Mouse (Mus musculus): ENCODE data around the gene Anks3. TPM values are rescaled to one million over a fixed set of nuclear protein-coding genes. Genes with fewer than 3 reads are reported as not detected.
A peak's percentile ranks its signal among the peaks of the same experiment; 100 is the strongest.

The Anks3 gene
- polyA plus RNA-seq, 1 experiment from 2014 or later, result 63.0 TPM

DNA sequence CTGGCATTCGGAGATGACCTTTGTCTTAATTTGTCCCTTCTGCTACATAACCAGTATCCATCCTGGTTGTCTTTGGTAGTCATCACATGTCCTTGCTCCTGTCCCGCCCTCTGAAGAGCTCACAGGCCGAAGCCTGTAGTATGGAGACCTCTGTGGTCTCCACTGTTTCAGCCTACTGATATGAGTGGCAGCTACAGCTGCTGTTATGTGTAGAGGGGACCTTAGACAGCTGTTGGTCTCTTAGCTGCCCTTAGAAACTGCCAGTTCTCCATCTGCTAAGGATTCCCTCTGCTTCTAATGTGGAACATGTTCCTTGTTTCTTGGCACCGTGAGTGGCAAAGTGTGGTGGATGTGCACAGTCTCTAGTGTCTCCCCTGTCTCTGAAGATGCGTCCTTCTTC lies 40.0 kb downstream of the Anks3 start:
- ATAC-seq (ENCODE audit: insufficient number of reproducible peaks, insufficient read depth, low FRiP score, low TSS enrichment, low read depth), result no peak
- Histone ChIP-seq H3K9me3 (no peaks in the 10 kb centered on the region), H3K27ac (no peak overlapping the region), H3K36me3 (peaks cover 100% of the 10 kb centered on the region), H3K9ac (replicated peaks) (no peak overlapping the region), H3K4me2 (no peak overlapping the region), H3K27me3 (no peaks in the 10 kb centered on the region), H3K4me3 (replicated peaks) (no peak overlapping the region), H3K4me1 (replicated peaks) (no peaks in the 10 kb centered on the region)
- 92% methylated on average over 5 of the region's 5 CpGs for WGBS

GRCm38 (mm10) chr16:4922481-4922880 lies 41.5 kb downstream of the Anks3 start:
- no peak for ATAC-seq (ENCODE audit: insufficient number of reproducible peaks, insufficient read depth, low FRiP score, low TSS enrichment, low read depth)
- Histone ChIP-seq H3K9ac (replicated peaks) (no peak overlapping the region), H3K36me3 (peaks cover 98% of the 10 kb centered on the region), H3K4me1 (replicated peaks) (no peaks in the 10 kb centered on the region), H3K27me3 (no peaks in the 10 kb centered on the region), H3K27ac (no peak overlapping the region), H3K9me3 (no peaks in the 10 kb centered on the region), H3K4me2 (no peak overlapping the region), H3K4me3 (replicated peaks) (no peak overlapping the region)
- WGBS, result 91% methylated on average over 6 of the region's 6 CpGs

DNA sequence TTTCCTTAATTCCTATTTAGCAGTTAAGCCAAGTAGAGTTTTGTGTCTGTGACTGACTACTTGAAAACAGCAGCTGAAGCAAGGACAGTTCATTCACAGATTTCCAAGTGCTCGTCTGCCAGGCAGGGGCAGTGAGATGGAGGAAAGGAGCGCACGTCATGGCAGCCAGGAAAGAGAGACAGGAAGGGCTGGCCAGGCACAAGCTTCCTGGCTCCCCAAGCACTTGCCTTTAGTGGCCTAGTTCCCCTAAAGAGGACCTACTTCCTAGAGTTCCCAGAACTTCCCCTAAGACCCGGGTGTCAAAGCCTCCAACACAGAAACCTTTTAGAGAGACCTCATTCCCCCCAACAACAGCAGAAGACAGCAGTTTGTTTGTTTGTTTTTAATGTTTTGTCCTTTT lies 43.4 kb downstream of the Anks3 start:
- no peaks in the 10 kb centered on the region for H3K4me1 ChIP-seq (replicated peaks)
- H3K36me3 ChIP-seq, result peaks cover 98% of the 10 kb centered on the region
- 81% methylated on average over 4 of the region's 4 CpGs for WGBS
- no peak overlapping the region for H3K9ac ChIP-seq (replicated peaks)
- no peak overlapping the region for H3K4me2 ChIP-seq
- H3K27ac ChIP-seq, result no peak overlapping the region
- ATAC-seq (ENCODE audit: insufficient number of reproducible peaks, insufficient read depth, low FRiP score, low TSS enrichment, low read depth), result no peak
- H3K9me3 ChIP-seq, result no peaks in the 10 kb centered on the region
- no peak overlapping the region for H3K4me3 ChIP-seq (replicated peaks)
- no peaks in the 10 kb centered on the region for H3K27me3 ChIP-seq

DNA sequence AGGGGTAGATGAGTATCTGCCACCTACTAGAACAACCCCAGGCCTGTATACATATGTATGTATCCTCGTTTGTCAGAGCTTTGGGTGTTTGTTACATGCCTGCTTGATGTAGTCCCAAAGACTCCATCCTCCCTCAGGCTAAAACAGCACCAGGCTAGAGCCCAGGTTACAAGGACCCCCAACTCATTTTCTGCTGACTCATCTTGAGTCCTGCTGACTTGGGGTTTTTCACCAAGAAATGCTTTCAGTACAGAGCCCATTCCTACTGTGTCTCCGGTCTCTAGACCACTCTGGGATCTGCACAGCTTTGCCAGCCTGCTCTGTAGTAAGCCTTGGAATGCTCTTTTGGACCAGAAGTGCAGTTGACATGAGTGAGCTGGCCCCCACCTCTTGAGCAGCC lies 47.4 kb downstream of the Anks3 start:
- WGBS, result 88% methylated on average over 2 of the region's 2 CpGs

DNA sequence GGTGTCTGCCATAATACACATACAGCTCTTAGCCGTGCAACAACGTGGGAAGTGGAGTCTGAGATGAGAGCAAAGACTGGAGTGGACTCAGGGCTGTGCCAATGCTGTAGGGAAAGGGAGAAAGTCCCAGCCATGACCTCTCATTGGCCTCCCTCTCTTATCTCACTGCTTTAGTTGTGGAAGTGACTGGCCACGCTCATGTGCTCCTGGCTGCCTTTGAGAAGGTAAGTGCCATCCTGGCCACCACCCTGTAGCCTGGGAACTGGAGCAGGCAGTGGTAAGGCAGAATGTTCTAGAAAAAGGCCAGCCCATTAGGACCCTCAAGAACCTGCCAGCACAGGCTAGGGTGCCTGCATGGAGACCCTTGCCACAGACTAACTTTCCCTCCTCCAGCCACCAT lies 48.1 kb downstream of the Anks3 start:
- H3K4me3 ChIP-seq (replicated peaks), result no peak overlapping the region
- H3K27me3 ChIP-seq, result no peaks in the 10 kb centered on the region
- no peak overlapping the region for H3K9ac ChIP-seq (replicated peaks)
- H3K9me3 ChIP-seq, result no peaks in the 10 kb centered on the region
- H3K36me3 ChIP-seq, result peaks cover 91% of the 10 kb centered on the region
- ATAC-seq (ENCODE audit: insufficient number of reproducible peaks, insufficient read depth, low FRiP score, low TSS enrichment, low read depth), result no peak
- no peaks in the 10 kb centered on the region for H3K4me1 ChIP-seq (replicated peaks)
- no peak overlapping the region for H3K4me2 ChIP-seq
- no peak overlapping the region for H3K27ac ChIP-seq
- WGBS, result 88% methylated on average over 3 of the region's 3 CpGs

More for the DNA sequence above, 47.4 kb downstream of the Anks3 start:
- Histone ChIP-seq H3K4me2 (no peak overlapping the region), H3K4me3 (replicated peaks) (no peak overlapping the region), H3K4me1 (replicated peaks) (no peaks in the 10 kb centered on the region), H3K9ac (replicated peaks) (no peak overlapping the region), H3K36me3 (peaks cover 91% of the 10 kb centered on the region), H3K9me3 (no peaks in the 10 kb centered on the region), H3K27ac (no peak overlapping the region), H3K27me3 (no peaks in the 10 kb centered on the region)
- ATAC-seq (ENCODE audit: insufficient number of reproducible peaks, insufficient read depth, low FRiP score, low TSS enrichment, low read depth), result no peak

DNA sequence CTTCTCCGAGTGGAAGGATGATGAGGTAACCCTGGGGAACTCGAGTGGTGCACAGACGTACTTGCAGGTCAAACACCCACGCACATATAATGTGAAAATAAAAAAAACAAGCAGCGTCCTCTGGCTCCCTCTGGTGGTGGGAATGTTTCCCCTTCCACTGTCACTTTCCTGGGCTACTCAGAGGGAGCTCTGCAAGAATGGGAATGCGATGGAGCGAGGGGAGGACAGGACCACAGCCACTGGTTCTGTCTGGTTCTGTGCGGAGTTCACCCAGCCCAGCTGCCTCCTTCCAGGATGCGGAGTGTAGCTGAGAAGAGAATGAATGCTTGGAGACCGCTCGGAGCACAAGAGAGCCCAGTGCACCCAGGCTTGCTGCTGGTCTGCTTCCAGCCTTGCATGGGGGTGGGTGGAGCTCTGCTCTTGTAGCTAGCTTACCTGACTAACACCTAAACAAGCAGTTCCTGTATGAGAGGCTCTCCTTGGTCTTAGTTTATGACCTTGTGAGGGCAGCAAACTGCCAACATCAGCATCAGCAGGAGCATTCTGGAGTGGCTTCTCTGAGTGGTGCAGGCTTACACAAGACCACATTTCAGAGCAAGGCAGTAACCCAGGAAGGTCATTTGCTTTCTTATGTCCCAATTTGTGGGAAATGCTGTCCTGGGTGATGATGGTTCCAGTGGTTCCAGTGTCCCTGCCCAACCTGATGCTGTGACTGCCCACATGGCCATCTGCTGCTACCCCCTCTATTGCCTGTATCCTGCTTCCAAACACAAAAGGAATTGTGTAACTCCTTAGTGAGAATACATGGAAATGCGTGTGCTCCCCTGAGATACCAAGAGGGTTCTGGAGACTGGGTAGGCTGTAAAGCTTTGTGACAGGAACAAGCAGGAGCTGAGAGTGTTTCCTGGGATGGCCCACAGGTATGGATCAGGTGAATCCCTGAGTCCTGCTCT lies 49.9 kb downstream of the Anks3 start:
- Histone ChIP-seq H3K4me3 (replicated peaks) (no peak overlapping the region), H3K27me3 (no peaks in the 10 kb centered on the region), H3K4me2 (no peak overlapping the region), H3K36me3 (peaks cover 91% of the 10 kb centered on the region), H3K9ac (replicated peaks) (no peak overlapping the region), H3K4me1 (replicated peaks) (no peaks in the 10 kb centered on the region), H3K27ac (no peak overlapping the region), H3K9me3 (no peaks in the 10 kb centered on the region)
- 38% methylated on average over 12 of the region's 12 CpGs for WGBS
- ATAC-seq (ENCODE audit: insufficient number of reproducible peaks, insufficient read depth, low FRiP score, low TSS enrichment, low read depth), result peak; percentile 67

- H3K27ac ChIP-seq, result peak overlapping the region; percentile 54
- H3K4me2 ChIP-seq, result no peak overlapping the region
- H3K4me3 ChIP-seq (replicated peaks), result no peak overlapping the region
- no peaks in the 10 kb centered on the region for H3K4me1 ChIP-seq (replicated peaks)
- no peaks in the 10 kb centered on the region for H3K9me3 ChIP-seq
- peak; percentile 9; the same call in 1 of the 2 replicates for ATAC-seq (ENCODE audit: insufficient number of reproducible peaks, insufficient read depth, low FRiP score, low TSS enrichment, low read depth)
- no peaks in the 10 kb centered on the region for H3K27me3 ChIP-seq
- peaks cover 88% of the 10 kb centered on the region for H3K36me3 ChIP-seq
- H3K9ac ChIP-seq (replicated peaks), result no peak overlapping the region
- 75% methylated on average over 11 of the region's 11 CpGs for WGBS
Observed at GRCm38 (mm10) chr16:4912907-4913782, 50.9 kb downstream of the Anks3 start.

DNA sequence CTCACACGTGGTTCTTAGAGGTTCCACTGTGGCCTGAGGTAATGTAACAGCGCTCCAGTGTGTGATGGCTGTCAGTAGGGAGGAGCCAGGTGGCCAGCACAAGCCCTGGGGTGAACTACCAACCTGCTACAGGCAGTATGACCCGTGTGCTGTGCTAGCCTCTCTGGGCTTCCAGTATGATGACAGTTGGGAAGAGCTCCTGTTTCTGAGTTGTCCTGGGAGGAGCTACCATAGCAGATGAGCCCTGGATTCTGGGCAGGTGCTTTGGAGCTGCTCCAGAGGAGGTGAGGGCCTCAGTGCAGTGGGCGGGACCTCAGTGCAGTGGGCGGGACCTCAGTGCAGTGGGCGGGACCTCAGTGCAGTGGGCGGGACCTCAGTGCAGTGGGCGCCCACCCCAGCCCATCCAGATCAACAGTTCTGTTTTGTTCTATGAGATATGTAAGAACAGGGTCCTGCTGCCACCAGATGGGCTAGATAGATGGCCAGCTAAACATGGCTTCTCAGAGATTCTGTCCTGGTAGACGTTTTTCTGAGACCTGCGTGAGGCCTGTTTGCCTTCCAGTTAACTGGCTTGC lies 51.8 kb downstream of the Anks3 start:
- no peak for ATAC-seq (ENCODE audit: insufficient number of reproducible peaks, insufficient read depth, low FRiP score, low TSS enrichment, low read depth)
- H3K4me1 ChIP-seq (replicated peaks), result no peaks in the 10 kb centered on the region

DNA sequence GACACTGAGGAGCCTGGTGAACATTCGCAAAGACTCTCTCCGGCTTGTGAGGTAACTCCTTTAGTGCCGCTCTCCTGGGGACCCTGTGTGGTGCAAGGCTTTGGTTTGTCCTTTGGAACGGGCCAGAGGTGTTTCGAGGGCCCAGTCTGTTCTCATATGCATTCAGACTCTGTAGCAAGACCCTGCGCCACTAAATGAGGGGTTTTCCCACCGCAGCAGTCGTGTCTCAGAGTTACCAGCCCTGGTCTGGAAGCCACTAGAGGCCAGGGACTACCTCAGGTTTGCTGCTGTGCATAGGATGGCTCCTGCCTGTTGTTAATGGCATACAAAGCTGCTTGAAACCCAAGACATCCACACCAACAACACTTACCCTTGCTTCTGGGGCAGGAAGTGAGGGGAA lies 53.2 kb downstream of the Anks3 start:
- WGBS, result 95% methylated on average over 8 of the region's 8 CpGs
- no peak for ATAC-seq (ENCODE audit: insufficient number of reproducible peaks, insufficient read depth, low FRiP score, low TSS enrichment, low read depth)
- no peak overlapping the region for H3K9ac ChIP-seq (replicated peaks)
- no peaks in the 10 kb centered on the region for H3K4me1 ChIP-seq (replicated peaks)
- H3K4me3 ChIP-seq (replicated peaks), result no peak overlapping the region
- H3K27me3 ChIP-seq, result no peaks in the 10 kb centered on the region
- peaks cover 79% of the 10 kb centered on the region for H3K36me3 ChIP-seq
- no peak overlapping the region for H3K27ac ChIP-seq
- H3K4me2 ChIP-seq, result no peak overlapping the region
- H3K9me3 ChIP-seq, result no peaks in the 10 kb centered on the region

More for the DNA sequence above, 51.8 kb downstream of the Anks3 start:
- Histone ChIP-seq H3K9ac (replicated peaks) (no peak overlapping the region), H3K36me3 (peaks cover 89% of the 10 kb centered on the region), H3K27ac (peak overlapping the region; percentile 41; the same call in 1 of the 2 replicates), H3K4me3 (replicated peaks) (no peak overlapping the region), H3K27me3 (no peaks in the 10 kb centered on the region), H3K4me2 (no peak overlapping the region), H3K9me3 (no peaks in the 10 kb centered on the region)
- WGBS, result 67% methylated on average over 10 of the region's 10 CpGs

DNA sequence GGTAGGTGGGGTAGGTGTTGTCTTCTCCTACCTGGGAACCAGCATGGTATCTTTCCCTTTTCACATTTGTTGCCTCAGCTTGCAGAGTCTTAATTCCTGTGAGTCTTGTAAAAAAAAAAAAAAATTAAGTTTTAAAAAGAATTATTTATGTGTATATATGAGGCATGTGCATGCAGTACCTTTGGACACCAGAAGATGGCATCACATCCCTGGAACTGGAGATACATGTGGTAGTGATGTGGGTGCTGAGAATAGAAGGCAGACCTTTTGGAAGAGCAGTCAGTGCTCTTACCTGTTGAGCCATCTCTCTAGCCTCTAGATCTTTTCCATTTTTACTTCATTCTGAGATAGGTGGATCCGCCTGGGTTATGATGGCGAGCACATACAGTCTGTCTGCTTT lies 54.3 kb downstream of the Anks3 start:
- peaks cover 9% of the 10 kb centered on the region for H3K4me1 ChIP-seq (replicated peaks)
- H3K36me3 ChIP-seq, result peaks cover 70% of the 10 kb centered on the region
- no peaks in the 10 kb centered on the region for H3K27me3 ChIP-seq
- no peak overlapping the region for H3K4me2 ChIP-seq
- no peak for ATAC-seq (ENCODE audit: insufficient number of reproducible peaks, insufficient read depth, low FRiP score, low TSS enrichment, low read depth)
- no peak overlapping the region for H3K9ac ChIP-seq (replicated peaks)
- H3K9me3 ChIP-seq, result no peaks in the 10 kb centered on the region
- 100% methylated on average over 2 of the region's 2 CpGs for WGBS
- no peak overlapping the region for H3K4me3 ChIP-seq (replicated peaks)
- no peak overlapping the region for H3K27ac ChIP-seq

DNA sequence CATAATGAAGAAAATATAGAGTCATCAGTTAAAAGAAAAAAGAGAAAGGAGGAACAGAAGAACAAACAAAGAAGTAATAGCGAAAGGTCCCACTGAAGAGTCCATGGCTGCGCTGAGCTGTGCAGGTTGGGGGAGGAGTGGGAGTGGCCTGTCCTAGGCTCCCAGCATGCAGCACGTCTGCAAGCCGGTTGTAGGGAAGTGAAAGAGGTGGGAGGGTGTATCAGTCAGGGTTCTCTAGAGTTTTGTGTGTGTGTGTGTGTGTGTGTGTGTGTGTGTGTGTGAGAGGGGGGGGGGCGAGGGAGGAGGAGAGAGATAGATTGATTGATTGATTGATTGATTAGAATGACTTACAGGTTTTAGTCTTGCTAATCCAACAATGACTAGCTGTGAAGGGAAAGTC lies 56.0 kb downstream of the Anks3 start:
- Histone ChIP-seq H3K27ac (no peak overlapping the region), H3K9ac (replicated peaks) (no peak overlapping the region), H3K27me3 (no peaks in the 10 kb centered on the region), H3K9me3 (no peaks in the 10 kb centered on the region), H3K4me2 (no peak overlapping the region), H3K36me3 (peaks cover 59% of the 10 kb centered on the region), H3K4me1 (replicated peaks) (peaks cover 12% of the 10 kb centered on the region), H3K4me3 (replicated peaks) (no peak overlapping the region)
- WGBS, result 69% methylated on average over 5 of the region's 5 CpGs
- ATAC-seq (ENCODE audit: insufficient number of reproducible peaks, insufficient read depth, low FRiP score, low TSS enrichment, low read depth), result no peak

Measured in limb, embryonic 12.5 days (tissue).